Mouse (Mus musculus): ENCODE results near the gene Nacad.

GRCm38 (mm10) chr11:6580065-6580750 is 25.6 kb downstream of the Nacad start:
- TF ChIP-seq CTCF (conservative IDR thresholded peaks at IDR 0.05 in 1 of 2, IDR thresholded peaks at IDR 0.05 in 1 of 2; ENCODE audit: low read depth in 2 of 2, low read length in 2 of 2) (no peak), EP300 (IDR thresholded peaks at IDR 0.05; ENCODE audit: low read length) (no peak), ZKSCAN1 (IDR thresholded peaks at IDR 0.05; ENCODE audit: borderline replicate concordance, low read depth, low read length) (no peak)
